Mouse (Mus musculus): ENCODE data around the gene Ifna2. TPM values are rescaled to one million over a fixed set of nuclear protein-coding genes. Genes with fewer than 3 reads are reported as not detected.

Ifna2 gene
- total RNA-seq, 2 experiments from 2014 or later, result not detected

DNA sequence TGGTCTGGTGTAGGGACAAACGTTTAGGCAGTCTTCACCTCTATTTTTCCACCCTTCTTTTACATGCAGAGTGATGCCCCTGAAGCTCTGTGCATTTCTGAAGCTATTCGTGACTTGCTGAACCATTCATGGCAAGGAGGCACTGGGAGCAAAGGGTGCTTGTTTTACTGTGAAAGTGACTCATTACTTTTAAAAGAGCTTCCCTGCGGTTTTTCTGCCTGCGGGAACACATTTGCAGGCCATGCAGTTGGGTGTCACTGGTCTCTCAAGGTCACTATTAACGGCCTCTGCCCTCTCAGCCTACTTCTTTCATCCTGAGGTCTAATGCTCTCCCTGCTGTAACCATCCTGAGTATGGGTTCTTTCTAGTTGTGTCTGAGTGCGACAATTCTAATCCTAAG, 13.4 kb upstream of the Ifna2 start:
- DNase-seq (ENCODE audit: low spot score in 2 of 2), result no peak

GRCm38 (mm10) chr4:88696237-88696884, 12.6 kb upstream of the Ifna2 start:
- Histone ChIP-seq H3K4me3 (no peak overlapping the region), H3K27ac (no peak overlapping the region)
- peak; percentile 99 for TF ChIP-seq CTCF (conservative IDR thresholded peaks at IDR 0.05)
- DNase-seq (ENCODE audit: low spot score in 2 of 2), result peak; percentile 74 to 81

More for the DNA sequence above, 13.4 kb upstream of the Ifna2 start:
- Histone ChIP-seq H3K27ac (no peak overlapping the region), H3K4me3 (no peak overlapping the region)
- no peak for TF ChIP-seq CTCF (conservative IDR thresholded peaks at IDR 0.05)

- DNase-seq (ENCODE audit: low spot score in 2 of 2), result no peak
- no peak overlapping the region for H3K4me3 ChIP-seq
- no peak overlapping the region for H3K27ac ChIP-seq
- TF ChIP-seq CTCF (conservative IDR thresholded peaks at IDR 0.05), result no peak
Measured at GRCm38 (mm10) chr4:88693392-88693791, 9.7 kb upstream of the Ifna2 start.

DNA sequence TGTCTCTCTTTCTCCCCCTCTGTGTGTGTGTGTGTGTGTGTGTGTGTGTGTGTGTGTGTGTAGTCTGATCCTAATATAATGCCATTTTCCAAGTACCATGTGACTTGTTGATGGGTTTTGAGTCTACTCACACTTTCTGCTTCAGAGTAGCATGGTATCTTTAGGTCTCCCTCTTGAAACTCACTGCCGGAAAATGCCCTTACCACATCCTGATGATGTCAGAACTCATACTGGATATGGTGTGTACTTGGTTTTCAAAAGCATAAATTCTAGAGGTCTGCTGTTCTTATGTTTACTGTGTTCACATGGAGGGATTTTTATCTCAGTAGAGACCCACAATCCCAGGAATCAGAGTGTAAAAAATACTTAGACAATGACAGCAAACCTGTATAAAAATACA, 8.8 kb upstream of the Ifna2 start:
- H3K27ac ChIP-seq, result no peak overlapping the region
- DNase-seq (ENCODE audit: low spot score in 2 of 2), result no peak
- TF ChIP-seq CTCF (conservative IDR thresholded peaks at IDR 0.05), result no peak
- no peak overlapping the region for H3K4me3 ChIP-seq

GRCm38 (mm10) chr4:88691259-88691658, 7.5 kb upstream of the Ifna2 start, which contains the start of gene Ifnab:
TSS of gene Ifnab (minus strand) at chr4:88691359.
- Histone ChIP-seq H3K27ac (no peak within 1 kb of the TSS), H3K4me3 (no peak within 1 kb of the TSS)
- DNase-seq (ENCODE audit: low spot score in 2 of 2), result no peak
- TF ChIP-seq CTCF (conservative IDR thresholded peaks at IDR 0.05), result no peak

GRCm38 (mm10) chr4:88681353-88681752, 2.4 kb downstream of the Ifna2 start:
- DNase-seq (ENCODE audit: low spot score in 2 of 2), result no peak
- no peak overlapping the region for H3K27ac ChIP-seq
- no peak for TF ChIP-seq CTCF (conservative IDR thresholded peaks at IDR 0.05)
- no peak overlapping the region for H3K4me3 ChIP-seq

DNA sequence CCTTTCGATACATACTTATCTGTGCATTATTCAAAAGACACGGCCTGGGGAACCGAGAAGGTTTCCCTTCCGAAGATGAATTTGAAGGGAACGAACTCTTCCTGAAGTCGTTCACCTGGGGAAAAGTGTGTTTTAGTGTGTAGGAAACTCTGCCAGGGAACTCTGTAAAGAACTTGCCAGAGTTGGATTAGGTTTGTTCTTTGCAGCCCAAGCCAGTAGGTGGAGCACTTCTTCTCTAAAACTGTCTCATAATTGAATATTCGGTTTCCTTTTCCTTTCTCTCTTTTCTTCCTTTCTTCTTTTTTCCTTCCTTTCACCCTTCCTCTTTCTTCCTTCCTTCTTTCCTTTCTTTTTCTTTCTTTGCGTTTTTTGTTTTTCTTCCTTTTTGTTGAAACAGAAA, 3.4 kb downstream of the Ifna2 start:
- H3K27ac ChIP-seq, result no peak overlapping the region
- TF ChIP-seq CTCF (conservative IDR thresholded peaks at IDR 0.05), result peak; percentile 85
- peak in 1 of 2 experiments; percentile 14 for DNase-seq (ENCODE audit: low spot score in 2 of 2)
- no peak overlapping the region for H3K4me3 ChIP-seq

DNA sequence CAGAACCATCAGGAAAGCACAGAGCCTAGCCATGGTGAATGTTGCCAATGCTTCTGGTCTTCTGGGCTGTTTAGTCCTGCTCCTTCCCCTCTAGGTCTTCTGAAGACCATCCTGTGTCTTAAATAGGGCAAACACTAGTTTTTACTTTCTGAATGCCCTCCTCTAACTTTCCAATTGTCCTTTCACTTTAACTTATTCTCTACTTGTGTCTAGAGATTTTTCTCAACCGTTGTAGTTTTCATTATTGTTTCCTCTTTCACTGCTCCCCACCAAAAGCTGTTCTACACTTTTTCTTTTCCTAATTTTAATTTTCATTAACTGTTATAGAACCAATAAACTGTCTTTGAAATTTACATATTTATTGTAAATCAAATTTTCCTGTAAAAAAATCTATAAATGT, 6.9 kb downstream of the Ifna2 start, which contains the start of gene Ifna16:
Gene Ifna16, minus strand, starts transcription at position 101 of the 400 bp plus-strand sequence.
- no peak for DNase-seq (ENCODE audit: low spot score in 2 of 2)
- Histone ChIP-seq H3K4me3 (no peak within 1 kb of the TSS), H3K27ac (no peak within 1 kb of the TSS)
- TF ChIP-seq CTCF (conservative IDR thresholded peaks at IDR 0.05), result no peak

GRCm38 (mm10) chr4:88655461-88655860, 28.3 kb downstream of the Ifna2 start:
- Histone ChIP-seq H3K4me3 (no peak overlapping the region), H3K27ac (no peak overlapping the region)
- no peak for DNase-seq (ENCODE audit: low spot score in 2 of 2)
- no peak for TF ChIP-seq CTCF (conservative IDR thresholded peaks at IDR 0.05)

DNA sequence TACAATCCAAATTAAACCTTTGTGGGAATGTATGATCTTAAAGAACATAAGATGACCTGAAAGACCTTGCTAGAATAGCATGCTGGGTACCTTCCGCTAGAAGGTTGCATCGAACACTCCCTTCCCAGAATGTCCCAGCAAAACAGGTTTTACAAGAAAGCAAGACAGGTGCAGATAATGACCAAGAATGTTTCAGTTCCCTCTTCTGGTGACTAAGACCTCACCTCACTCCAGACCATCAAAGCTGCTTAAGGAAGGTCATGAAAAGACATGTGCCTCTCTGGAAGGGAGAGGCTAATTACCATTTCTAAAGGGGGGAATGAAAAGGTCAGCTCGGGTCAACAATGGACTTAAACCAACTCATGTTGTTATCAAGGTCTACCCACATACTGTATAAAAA, 30.1 kb downstream of the Ifna2 start:
- no peak overlapping the region for H3K27ac ChIP-seq
- no peak for DNase-seq (ENCODE audit: low spot score in 2 of 2)
- TF ChIP-seq CTCF (conservative IDR thresholded peaks at IDR 0.05), result no peak

DNA sequence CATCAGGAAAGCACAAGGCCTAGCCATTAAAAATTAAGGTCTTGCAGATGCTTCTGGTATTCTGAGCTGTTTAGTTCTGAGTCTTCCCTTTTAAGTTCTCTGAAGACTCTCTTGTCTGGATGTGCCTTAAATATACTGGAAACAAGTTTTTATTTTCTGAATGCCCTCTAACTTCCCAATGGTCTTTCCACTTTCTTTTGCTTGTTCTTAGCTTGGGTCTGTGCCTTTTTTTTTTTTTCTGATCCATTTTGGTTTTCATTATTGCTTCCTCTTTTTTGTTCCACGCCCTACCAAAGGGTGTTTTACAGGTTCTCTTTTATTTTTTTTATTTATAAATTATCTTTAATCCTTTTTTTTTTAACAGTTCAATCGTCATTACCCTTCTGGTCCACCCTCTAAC, 39.4 kb downstream of the Ifna2 start, which contains the start of gene Ifna13:
Gene Ifna13, minus strand, starts transcription at position 101 of the 400 bp plus-strand sequence.
- no peak within 1 kb of the TSS for H3K4me3 ChIP-seq
- DNase-seq (ENCODE audit: low spot score in 2 of 2), result no peak
- TF ChIP-seq CTCF (conservative IDR thresholded peaks at IDR 0.05), result no peak

More for the DNA sequence above, 30.1 kb downstream of the Ifna2 start:
- H3K4me3 ChIP-seq, result no peak overlapping the region

DNA sequence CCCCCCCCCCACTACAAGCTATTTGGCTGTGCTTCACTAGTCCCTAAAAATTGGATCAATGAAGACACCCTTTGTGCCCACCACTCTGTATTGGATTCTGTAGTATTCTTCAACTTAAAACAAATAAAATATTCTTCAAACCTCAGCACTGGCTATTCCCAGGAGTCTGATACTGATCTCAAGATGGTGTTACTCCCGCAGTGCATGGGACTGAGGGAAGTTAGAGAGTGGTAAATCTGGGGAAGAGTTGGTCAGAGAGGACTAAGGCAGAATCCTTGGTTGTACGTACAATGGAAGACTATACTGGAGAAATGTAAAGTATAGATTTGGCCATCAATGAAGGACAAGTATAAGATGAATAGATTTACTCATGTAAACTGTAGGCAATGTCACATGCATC, 41.2 kb downstream of the Ifna2 start:
- no peak overlapping the region for H3K4me3 ChIP-seq
- no peak for TF ChIP-seq CTCF (conservative IDR thresholded peaks at IDR 0.05)

More for the DNA sequence above, 39.4 kb downstream of the Ifna2 start, which contains the start of gene Ifna13:
- H3K27ac ChIP-seq, result no peak within 1 kb of the TSS

GRCm38 (mm10) chr4:88641077-88641831, 42.5 kb downstream of the Ifna2 start:
- H3K4me3 ChIP-seq, result peak overlapping the region; percentile 63
- peak; percentile 83 to 96 for DNase-seq (ENCODE audit: low spot score in 2 of 2)
- no peak overlapping the region; the same call in 1 of the 2 replicates for H3K27ac ChIP-seq
- TF ChIP-seq CTCF (conservative IDR thresholded peaks at IDR 0.05), result peak; percentile 90

More for the DNA sequence above, 41.2 kb downstream of the Ifna2 start:
- H3K27ac ChIP-seq, result no peak overlapping the region
- DNase-seq (ENCODE audit: low spot score in 2 of 2), result no peak

Measured in layer of hippocampus, adult 2 months (tissue).